Mouse (Mus musculus) adrenal gland, postnatal 10 days (tissue): ENCODE data around the gene Gpr141. TPM values are rescaled to one million over a fixed set of nuclear protein-coding genes. Genes with fewer than 3 reads are reported as not detected.
A peak's percentile ranks its signal among the peaks of the same experiment; 100 is the strongest.
"Not testable (repeated sequence)": the region's sequence is repeated elsewhere in the genome, so short reads cannot be mapped to it uniquely, and the experiment has no call there.

Source experiments
- DNase-seq: peaks from one replicate; pipeline ENCODE4 v3.0.0; 2021; ENCODE audit warnings: mixed read lengths
- long read RNA-seq, 2 experiments: library from polyadenylated mRNA; stranded (forward); transcript quantifications; one replicate each; pipeline ENCODE4 v2.0.0; 2021
- total RNA-seq, 2 experiments: library from RNA; stranded (reverse); gene quantifications; 2 replicates each; pipeline ENCODE4 v1.2.3; 2021

Gpr141 gene
- total RNA-seq: under 1 TPM; 0.15 to 0.21 TPM
- long read RNA-seq, experiment 1, partial matches to known transcripts: 0 of 1 reads
- long read RNA-seq, experiment 1, other reads (novel, unspliced or antisense): 1 of 1 reads
- long read RNA-seq, experiment 2, partial matches to known transcripts: 0 of 1 reads
- long read RNA-seq, experiment 2, other reads (novel, unspliced or antisense): 0 of 1 reads

DNA sequence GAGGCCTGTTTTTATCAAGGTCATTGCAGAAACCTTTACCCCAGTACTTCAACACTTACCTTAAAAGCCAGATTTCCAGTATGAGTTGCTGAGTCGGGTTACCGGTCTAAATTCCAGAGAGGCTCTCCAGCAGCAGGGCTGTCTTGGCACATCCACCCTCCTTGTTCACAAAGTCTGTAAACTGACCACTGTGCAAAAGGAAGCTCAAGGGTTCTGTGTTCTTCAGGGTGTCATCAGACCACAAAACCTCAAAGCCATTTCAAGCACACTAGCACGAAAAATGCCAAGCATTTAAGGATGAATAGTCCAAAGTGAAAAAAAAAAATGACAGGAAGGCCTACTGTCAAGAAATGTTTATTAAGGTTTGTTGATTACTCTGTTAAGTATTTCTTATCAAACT, at the start of gene Gpr141:
Gene Gpr141, minus strand, starts transcription at position 187 of the 400 bp plus-strand sequence.
- no peak for DNase-seq

DNA sequence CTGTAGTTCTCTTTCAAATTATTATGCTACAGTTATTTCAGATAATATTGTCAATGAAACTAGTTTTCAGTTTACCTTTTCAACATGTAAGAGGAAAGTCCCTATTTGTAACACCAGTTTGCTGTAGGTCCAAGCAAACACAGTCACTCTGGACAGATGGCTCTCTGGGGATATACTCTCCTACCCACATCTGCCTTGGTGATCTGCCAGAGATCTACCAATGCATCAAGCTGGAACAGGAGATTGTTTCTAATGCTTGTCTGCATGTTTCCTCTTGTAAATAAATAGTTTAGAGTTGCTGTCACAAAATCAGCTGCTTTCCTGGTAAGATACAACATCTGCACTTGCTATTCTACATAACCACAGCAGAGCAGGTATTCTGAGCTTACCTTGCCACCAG, 40.2 kb upstream of the Gpr141 start:
- DNase-seq: no peak

GRCm38 (mm10) chr13:19854629-19855333, 30.7 kb upstream of the Gpr141 start:
- DNase-seq: no peak

DNA sequence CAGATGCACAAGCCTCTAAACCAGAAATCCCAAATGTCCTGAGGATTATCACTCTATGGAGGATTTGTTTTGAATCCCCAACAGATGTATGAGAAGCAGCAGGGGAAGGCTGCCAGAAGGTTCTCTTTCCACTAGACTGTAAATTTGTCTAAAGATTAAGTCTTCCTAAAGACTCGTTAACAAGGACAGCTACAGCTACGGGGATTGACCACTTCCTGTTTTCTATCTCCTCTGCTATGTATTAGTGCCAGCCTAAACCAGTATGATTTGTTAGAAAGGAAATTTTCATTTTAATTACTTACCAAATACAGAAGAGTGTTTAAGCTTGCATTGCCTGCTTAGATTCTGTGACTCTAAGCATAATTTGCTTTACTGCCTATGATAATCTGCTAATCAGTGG, 30.0 kb upstream of the Gpr141 start:
- DNase-seq: no peak

- no peak for DNase-seq
These were observed 19.4 kb upstream of the Gpr141 start for GRCm38 (mm10) chr13:19843448-19843847.

DNA sequence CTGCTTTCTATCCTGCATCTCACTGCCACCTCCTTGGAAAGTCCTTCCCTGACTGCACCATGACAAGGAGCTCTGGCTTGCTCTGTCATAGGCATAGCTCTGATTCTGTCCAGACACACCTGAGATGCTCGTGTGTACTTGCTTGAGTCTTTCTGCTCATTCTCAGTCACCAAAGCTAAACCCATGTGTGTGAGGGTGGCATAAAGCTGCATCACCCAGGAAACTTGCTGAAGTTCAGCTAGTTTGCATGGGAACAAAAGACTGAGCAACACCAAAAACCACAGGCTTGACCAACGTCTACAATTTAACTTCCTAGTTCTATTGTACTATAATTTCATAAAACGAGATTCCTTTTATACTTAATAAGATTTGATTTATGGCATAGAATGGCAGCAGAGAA, 18.6 kb upstream of the Gpr141 start:
- DNase-seq: no peak

DNA sequence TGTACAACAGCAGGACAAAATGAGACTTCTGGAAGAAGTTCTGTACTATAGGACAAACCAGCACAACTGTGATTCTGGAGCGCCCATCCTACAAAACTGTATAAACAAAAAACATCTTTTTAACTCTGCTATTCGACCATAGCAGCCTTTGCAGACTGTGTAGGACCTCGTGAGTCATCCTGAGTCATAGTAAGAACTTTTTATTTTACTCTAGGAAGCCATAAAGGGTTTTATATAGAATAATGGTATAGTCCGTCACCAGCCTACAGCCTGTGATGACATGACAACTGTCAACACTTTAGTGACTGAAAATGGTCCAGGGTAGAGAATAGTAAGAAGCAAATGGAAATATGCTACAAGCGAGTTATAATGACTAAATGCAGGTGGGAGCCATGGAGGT, 17.6 kb upstream of the Gpr141 start:
- DNase-seq: no peak

GRCm38 (mm10) chr13:19840206-19840605, 16.1 kb upstream of the Gpr141 start:
- no peak for DNase-seq

- no peak for DNase-seq
These were observed 6.5 kb upstream of the Gpr141 start for GRCm38 (mm10) chr13:19830560-19830959.

GRCm38 (mm10) chr13:19828095-19828494, 4.0 kb upstream of the Gpr141 start:
- DNase-seq: no peak

DNA sequence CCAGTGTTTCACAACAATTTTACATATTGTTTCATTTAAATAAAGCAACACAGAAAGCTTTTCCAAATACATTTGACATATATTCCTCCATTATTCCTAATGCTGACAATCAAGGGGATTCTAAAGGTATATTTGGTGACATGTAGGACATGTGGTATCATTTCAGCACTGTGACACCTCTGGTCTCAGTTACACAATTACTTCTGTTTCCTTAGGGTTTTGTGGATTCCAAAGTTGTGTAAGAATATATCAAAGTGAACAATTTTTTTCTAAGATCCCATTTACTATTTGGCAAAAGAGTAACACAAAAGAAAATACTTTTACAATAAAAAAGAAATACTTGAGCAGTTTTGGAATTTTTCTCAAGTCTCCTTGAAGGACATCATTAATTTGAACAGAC, 2.4 kb downstream of the Gpr141 start:
- no peak for DNase-seq

GRCm38 (mm10) chr13:19819926-19820325, 4.1 kb downstream of the Gpr141 start:
- DNase-seq: no peak

- DNase-seq: no peak
These were observed 4.8 kb downstream of the Gpr141 start for GRCm38 (mm10) chr13:19819243-19819642.

- no peak for DNase-seq
These were observed 29.1 kb downstream of the Gpr141 start for GRCm38 (mm10) chr13:19794942-19795341.

GRCm38 (mm10) chr13:19794486-19794885, 29.6 kb downstream of the Gpr141 start:
- DNase-seq: no peak

GRCm38 (mm10) chr13:19793761-19794160, 30.3 kb downstream of the Gpr141 start:
- no peak for DNase-seq

- not testable (repeated sequence) for DNase-seq
These were observed 36.1 kb downstream of the Gpr141 start for GRCm38 (mm10) chr13:19787946-19788345.

DNA sequence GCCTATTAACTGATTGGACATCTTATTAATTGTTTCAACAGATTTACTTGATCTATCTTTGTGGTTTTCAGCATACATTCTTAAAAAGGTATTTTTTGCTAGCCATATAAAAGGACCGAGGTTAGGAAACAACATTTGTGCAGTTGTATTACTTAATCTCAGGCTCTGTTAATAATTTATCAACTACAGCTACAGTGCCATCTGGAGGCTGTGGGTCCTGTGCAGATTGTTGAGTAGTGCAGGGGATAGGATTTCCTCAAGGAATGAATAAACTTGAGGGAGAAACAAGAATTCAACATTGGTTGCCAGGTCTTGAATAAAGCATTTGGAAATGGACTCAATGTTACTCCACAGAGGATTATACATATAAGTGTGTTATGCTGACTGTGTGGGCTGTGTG, 53.9 kb downstream of the Gpr141 start:
- no peak for DNase-seq

GRCm38 (mm10) chr13:19767202-19767601, 56.9 kb downstream of the Gpr141 start:
- DNase-seq: no peak

GRCm38 (mm10) chr13:19764276-19764675, 59.8 kb downstream of the Gpr141 start:
- DNase-seq: no peak

GRCm38 (mm10) chr13:19763211-19763610, 60.8 kb downstream of the Gpr141 start:
- peak; percentile 2 for DNase-seq

GRCm38 (mm10) chr13:19745741-19746140, 78.3 kb downstream of the Gpr141 start:
- no peak for DNase-seq

DNA sequence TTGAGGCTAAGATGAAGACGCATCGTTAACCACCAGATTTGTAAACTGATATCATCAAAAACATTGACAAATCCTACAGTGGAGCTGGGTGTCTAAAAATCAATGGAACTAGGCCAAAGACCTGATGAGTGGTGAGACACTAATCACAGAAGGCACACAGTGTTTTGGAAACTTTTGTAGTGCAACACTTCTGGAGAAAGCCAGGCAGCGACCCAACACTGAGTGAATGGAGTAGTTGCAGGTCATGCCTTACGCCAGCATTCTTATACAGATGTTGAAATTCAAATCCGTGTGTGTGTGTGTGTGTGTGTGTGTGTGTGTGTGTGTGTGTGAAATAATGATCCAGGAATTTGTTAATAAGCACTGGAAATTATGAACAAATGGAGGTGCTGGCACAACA, 79.5 kb downstream of the Gpr141 start:
- no peak for DNase-seq

DNA sequence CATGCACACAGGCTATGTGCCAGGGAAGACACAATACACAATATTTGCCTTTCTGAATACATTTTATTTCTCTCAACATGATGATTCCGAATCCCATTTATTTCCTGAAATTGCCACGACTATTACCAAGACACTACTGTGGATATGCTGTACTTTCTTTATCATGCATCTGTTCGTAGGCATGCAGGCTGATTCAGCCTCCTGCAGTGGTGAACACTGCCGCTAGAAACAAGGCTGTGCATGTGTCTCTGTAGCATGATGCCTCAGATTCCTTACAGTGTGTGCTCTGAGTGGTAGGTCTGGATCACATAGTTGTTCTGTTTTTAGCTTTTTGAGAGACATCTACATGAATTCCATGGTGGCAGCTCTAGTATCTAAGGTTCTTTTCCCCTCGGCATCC, 89.5 kb downstream of the Gpr141 start:
- no peak for DNase-seq
